Mouse (Mus musculus) fat pad, adult 2 months (tissue): Measurements from ENCODE around the gene Prss53.
"Not testable (repeated sequence)": the region's sequence is repeated elsewhere in the genome, so short reads cannot be mapped to it uniquely, and the experiment has no call there.

Experiments
- DNase-seq: peaks from one replicate; pipeline ENCODE4 v3.0.0-alpha.2; 2011; ENCODE audit warnings: low read depth, low spot score; ENCODE audit errors: extremely low read depth

Prss53 gene

DNA sequence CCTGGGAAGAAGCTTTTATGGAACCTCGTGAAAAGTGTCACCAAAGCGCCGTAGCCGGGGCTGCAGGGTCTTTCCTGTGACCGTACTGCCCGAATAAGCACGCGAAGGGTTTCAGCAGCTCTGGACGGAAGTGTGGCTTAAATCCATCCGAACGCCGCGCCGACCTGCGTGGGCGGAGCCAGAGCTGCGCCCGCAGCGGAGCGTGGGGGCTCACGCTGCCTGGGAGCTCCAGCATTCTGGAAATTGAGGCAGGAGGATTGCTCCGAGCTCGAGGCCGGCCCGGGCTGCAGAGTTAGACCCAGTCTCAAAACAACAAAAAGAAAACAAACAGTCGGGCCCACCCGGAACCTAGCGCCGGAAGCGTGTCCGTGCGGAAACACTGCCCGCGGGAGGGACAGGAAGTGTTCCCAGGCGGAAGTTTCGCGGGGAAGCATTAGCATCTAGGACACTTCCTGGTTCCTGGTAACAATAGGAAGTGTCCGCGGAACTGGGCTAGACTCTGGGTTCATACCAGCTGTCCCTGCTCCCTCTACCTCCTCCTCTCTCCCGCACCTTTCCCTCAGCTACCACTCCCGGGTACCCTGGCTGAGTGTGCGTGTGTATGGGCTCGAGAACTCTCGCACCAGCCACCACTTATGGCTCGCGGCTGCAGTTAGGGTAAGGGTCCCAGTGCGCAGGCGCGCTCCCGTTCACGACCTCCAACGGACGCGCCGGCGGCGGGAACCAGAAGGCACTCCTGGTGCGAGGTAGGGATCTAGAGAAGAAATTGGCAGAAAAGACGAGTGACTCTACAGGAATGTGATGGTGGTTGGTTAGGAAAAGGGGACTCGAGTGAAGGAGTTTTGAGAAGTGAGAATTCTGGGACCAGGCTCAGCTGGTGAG is 14.1 kb downstream of the Prss53 start, which contains the start of gene Zfp668:
TSS of gene Zfp668 (minus strand) at position 362 of the 882 bp plus-strand sequence.
- peak; percentile 52 for DNase-seq

- DNase-seq = no peak
These were observed 14.7 kb downstream of the Prss53 start, which contains the start of gene Zfp646 for GRCm38 (mm10) chr7:127876041-127876466. TSS of gene Zfp646 (plus strand) at chr7:127876221.

GRCm38 (mm10) chr7:127875627-127876001 is 15.2 kb downstream of the Prss53 start:
- DNase-seq = no peak

DNA sequence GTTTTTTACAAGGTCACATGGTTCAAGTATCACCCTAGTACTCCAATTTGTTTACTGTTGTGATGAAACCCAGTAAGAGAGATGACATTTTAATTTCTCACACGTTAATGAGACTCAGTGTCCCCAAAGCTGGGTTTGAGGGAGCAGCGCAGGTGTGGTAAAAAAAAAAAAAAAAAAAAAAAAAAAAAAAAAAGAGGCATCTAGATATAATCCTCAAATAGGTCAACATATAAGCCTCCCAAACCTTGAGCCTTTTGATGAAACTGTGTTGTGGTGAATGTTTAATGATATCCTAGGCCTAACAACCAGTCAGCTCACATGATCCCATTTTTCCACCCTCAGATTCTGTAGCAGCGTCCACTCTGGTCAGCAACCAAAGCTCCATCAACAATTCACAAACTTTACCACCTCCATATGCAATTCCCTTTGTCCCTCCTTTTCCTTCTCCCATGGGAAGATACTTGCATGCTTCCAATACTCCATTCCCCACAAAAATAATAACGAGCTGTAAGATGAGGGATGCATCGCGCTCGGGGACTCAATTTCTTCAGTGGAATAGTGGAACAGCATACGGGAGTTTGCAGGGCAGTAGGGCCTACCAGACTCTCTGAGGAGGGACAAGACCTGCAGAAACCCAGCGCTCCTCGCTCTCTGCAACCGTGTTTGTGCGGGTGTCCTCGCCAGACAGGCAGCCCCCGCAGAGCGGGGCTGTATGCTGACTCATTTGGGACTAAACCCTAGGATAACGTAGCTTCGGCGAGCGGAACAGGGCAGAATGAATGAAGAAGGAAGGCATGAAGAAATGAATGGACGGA is 15.8 kb downstream of the Prss53 start:
- DNase-seq = no peak

DNA sequence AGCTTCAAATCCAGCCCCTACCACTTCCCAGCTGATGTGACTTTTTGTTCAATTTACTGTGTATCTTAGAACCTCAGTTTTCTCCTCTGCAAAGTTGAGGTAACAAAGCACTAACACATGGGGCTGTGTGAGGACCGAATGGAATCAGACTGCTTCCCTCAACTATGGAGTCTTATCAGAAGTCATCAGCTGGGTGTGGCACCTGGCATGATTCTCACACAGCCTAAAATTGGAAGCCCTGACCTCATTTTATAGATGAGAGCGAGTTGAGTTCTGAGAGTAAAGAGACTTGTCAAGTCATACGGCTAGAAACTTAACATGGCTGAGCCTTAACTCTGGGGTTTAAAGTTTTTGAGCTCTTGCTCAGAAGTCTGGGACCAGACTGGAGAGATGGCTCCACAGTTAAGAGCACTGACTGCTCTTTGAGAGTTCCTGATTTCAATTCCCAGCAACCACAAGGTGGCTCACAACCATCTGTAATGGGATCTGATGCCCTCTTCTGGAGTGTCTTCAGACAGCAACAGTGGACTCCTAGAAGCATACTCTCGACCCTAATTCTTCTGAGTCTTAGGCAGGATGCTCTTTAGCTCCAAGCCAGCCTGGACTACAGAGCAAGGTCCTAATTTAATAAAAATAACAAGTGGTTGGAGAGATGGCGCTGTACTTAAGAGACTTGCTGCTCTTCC is 20.5 kb downstream of the Prss53 start:
- no peak for DNase-seq

GRCm38 (mm10) chr7:127869149-127869810 is 21.5 kb downstream of the Prss53 start:
- no peak for DNase-seq

- DNase-seq = no peak
These were observed 23.1 kb downstream of the Prss53 start for GRCm38 (mm10) chr7:127867641-127868040.

- no peak for DNase-seq
These were observed 24.3 kb downstream of the Prss53 start for GRCm38 (mm10) chr7:127866434-127866833.

DNA sequence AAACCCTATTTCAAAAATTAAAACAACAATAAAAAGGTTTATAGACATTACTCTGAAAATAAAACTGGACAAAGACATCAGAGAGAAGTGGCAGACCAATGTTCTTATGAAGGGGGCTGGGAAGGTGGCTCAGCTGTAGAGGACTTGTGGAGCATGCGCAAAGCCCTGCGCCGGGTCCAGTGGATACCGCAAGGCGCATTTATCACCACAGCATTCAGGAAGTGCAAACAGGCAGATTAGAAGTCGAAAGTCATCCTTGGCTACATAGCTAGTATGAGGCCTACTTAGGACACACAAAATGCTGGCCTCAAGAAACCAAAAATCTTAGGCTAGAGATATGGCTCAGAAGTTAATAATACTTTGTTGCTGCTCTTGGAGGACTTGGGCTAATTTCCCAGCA is 32.5 kb downstream of the Prss53 start:
- DNase-seq = no peak

DNA sequence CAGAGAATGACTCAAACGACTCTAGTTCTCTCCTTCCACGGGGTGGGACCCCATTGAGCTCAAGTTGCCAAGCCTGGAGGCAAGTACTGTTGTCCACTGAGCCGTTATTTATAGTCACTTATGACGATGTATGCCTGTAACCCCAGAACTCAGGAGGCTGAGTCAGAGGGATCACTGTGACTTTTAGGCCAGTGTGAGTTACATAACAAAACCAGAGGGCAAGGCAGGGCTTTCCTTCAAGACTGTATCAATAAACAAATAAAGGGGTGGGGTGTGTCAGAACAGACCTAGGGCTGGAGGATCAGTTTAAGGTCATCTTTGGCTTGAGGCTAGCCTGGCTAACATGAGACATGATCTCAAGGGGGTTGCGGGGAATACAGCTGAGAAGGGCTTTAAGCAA is 39.9 kb downstream of the Prss53 start:
- no peak for DNase-seq

- DNase-seq = no peak
These were observed 40.5 kb downstream of the Prss53 start for GRCm38 (mm10) chr7:127849973-127850875.

- DNase-seq = no peak
These were observed 48.6 kb downstream of the Prss53 start for GRCm38 (mm10) chr7:127842001-127842718.

DNA sequence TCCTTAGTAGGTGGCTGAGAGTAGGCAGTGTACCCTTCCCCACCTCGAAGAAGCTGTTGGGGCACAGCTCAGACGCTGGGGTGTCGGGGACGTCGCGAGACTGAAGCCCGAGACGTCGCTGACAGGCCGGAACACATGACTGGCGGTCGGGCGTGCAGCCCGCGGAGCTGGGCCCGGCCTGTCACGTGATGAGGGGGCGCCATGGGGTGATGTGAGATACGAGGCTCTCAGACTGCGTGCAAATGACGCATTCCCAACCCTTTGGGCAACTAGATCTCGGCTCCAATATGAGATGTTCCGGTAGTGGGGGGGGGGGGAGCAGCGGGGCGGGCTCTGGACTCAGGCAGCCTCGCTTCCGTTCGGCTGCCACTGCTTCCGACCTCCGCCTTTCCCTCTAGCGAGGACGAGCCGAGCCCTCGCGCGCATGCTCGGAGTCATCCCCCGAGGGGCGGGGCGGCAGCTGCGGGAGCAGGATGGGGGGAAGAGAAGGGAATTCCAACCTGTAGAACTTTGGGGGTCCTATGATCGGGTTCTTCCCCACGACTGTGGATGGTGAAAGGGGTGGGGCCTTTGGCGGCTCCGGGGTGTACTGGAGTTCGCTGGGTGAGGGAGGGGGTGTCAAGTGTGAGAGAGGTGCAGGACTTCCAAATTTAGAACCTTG is 49.3 kb downstream of the Prss53 start:
- no peak for DNase-seq

DNA sequence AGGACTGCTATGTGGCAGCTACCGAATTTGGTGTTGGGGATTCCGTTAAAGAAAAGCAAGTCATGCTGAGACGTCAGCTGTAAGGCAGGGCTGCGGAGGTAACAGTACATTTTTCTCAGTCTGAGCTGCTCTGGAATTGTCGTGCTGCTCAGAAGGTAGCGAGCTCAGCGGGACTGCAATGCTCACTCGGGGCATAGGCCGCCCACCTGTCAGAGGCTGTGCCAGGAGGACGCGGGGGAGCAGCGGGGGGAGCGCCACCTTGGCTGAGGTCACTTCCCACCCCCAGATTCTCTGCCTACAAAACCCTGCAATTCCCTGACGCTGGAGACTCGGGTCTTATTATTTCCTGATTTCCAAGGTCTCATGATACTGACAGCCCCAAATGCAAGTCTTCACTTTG is 49.9 kb downstream of the Prss53 start:
- DNase-seq = no peak

GRCm38 (mm10) chr7:127840031-127840430 is 50.7 kb downstream of the Prss53 start:
- not testable (repeated sequence) for DNase-seq

GRCm38 (mm10) chr7:127837878-127838277 is 52.9 kb downstream of the Prss53 start:
- not testable (repeated sequence) for DNase-seq

DNA sequence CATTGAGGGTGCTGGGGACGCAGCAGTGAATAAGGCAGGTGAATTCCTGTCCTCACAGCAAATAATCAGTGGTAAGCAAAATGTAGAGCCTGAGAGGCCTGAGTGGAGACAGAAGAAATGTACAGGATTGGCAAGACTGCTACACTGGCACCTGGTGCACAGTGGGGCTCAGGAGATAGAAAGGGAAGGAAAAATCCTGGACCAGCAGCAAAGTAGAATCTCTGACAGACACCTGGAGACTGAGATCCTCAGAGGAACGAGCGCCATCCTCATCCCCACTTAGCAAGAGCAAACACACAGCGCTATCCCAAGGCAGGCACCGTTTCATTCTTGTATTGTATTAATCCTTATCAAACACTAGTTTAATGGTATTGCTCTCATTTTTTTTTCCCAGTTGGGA is 53.3 kb downstream of the Prss53 start:
- no peak for DNase-seq
